Mouse (Mus musculus): ENCODE data around the gene Trmt1. TPM values are rescaled to one million over a fixed set of nuclear protein-coding genes. Genes with fewer than 3 reads are reported as not detected.
"Not testable (repeated sequence)": the region's sequence is repeated elsewhere in the genome, so short reads cannot be mapped to it uniquely, and the experiment has no call there.

Trmt1 gene
- total RNA-seq, 2 experiments from 2014 or later, result 47.0 to 51.4 TPM

- DNase-seq (ENCODE audit: low spot score), result no peak
Measured at GRCm38 (mm10) chr8:84657680-84658079, 28.4 kb upstream of the Trmt1 start.

GRCm38 (mm10) chr8:84658951-84659350 is 27.2 kb upstream of the Trmt1 start:
- DNase-seq (ENCODE audit: low spot score), result no peak

- DNase-seq (ENCODE audit: low spot score), result peak; percentile 43
Measured at GRCm38 (mm10) chr8:84659936-84660818, 25.9 kb upstream of the Trmt1 start.

- peak; percentile 40 for DNase-seq (ENCODE audit: low spot score)
Measured at GRCm38 (mm10) chr8:84660819-84661457, 25.2 kb upstream of the Trmt1 start.

- DNase-seq (ENCODE audit: low spot score), result peak; percentile 93
Measured at GRCm38 (mm10) chr8:84661458-84661871, 24.6 kb upstream of the Trmt1 start.

GRCm38 (mm10) chr8:84661961-84662571 is 24.0 kb upstream of the Trmt1 start:
- DNase-seq (ENCODE audit: low spot score), result peak; percentile 38

GRCm38 (mm10) chr8:84662581-84663065 is 23.5 kb upstream of the Trmt1 start, which contains the start of gene Ier2:
Gene Ier2 (minus strand): TSS chr8:84662852.
- peak; percentile 98 for DNase-seq (ENCODE audit: low spot score)

- DNase-seq (ENCODE audit: low spot score), result peak; percentile 99
Measured at GRCm38 (mm10) chr8:84663483-84664327, 22.4 kb upstream of the Trmt1 start.

- peak; percentile 76 for DNase-seq (ENCODE audit: low spot score)
Measured at GRCm38 (mm10) chr8:84664566-84665384, 21.3 kb upstream of the Trmt1 start.

- no peak for DNase-seq (ENCODE audit: low spot score)
Measured at GRCm38 (mm10) chr8:84665385-84665893, 20.7 kb upstream of the Trmt1 start.

GRCm38 (mm10) chr8:84668081-84668480 is 18.0 kb upstream of the Trmt1 start:
- no peak for DNase-seq (ENCODE audit: low spot score)

GRCm38 (mm10) chr8:84668731-84669485 is 17.2 kb upstream of the Trmt1 start:
- no peak for DNase-seq (ENCODE audit: low spot score)

- not testable (repeated sequence) for DNase-seq (ENCODE audit: low spot score)
Measured at GRCm38 (mm10) chr8:84670295-84671006, 15.7 kb upstream of the Trmt1 start.

GRCm38 (mm10) chr8:84677305-84677704 is 8.8 kb upstream of the Trmt1 start:
- DNase-seq (ENCODE audit: low spot score), result no peak

GRCm38 (mm10) chr8:84681476-84681875 is 4.6 kb upstream of the Trmt1 start:
- DNase-seq (ENCODE audit: low spot score), result no peak

GRCm38 (mm10) chr8:84682257-84682656 is 3.9 kb upstream of the Trmt1 start:
- DNase-seq (ENCODE audit: low spot score), result no peak

GRCm38 (mm10) chr8:84684537-84684936 is 1.6 kb upstream of the Trmt1 start:
- no peak for DNase-seq (ENCODE audit: low spot score)

GRCm38 (mm10) chr8:84687003-84687704 is 1.0 kb downstream of the Trmt1 start:
- no peak for DNase-seq (ENCODE audit: low spot score)

All from gastrocnemius, adult 18-20 months (tissue).